Mouse (Mus musculus) left cerebral cortex, adult 18-20 months (tissue): ENCODE data around the gene Cyb5r4. TPM values are rescaled to one million over a fixed set of nuclear protein-coding genes. Genes with fewer than 3 reads are reported as not detected.

ENCODE experiments used
- total RNA-seq, 2 experiments: library from RNA; stranded (reverse); gene quantifications; 2 replicates each; pipeline ENCODE4 v1.2.3; 2021

Cyb5r4 gene
- total RNA-seq, 2 experiments from 2014 or later, result 36.1 to 37.9 TPM

Other genes starting within 250 kb of the Cyb5r4 start
- gene Snap91, start 141.4 kb upstream of the Cyb5r4 start, total RNA-seq, result 100 to 1,000 TPM; 387 to 388 TPM
- gene Ripply2, start 6.5 kb upstream of the Cyb5r4 start, total RNA-seq, result 1 to 10 TPM; 7.2 to 9.5 TPM
- gene Mrap2, start 122.3 kb downstream of the Cyb5r4 start, total RNA-seq, result 1 to 10 TPM; 5.5 to 6.4 TPM
- 1 to 10 TPM; 8.3 to 8.6 TPM for gene Cep162, start 233.5 kb downstream of the Cyb5r4 start, total RNA-seq